Mouse (Mus musculus) mature B cell (primary cell): Measurements from ENCODE around the gene Rgsl1.
"Not testable (repeated sequence)": the region's sequence is repeated elsewhere in the genome, so short reads cannot be mapped to it uniquely, and the experiment has no call there.

Source experiments
- in situ Hi-C: fragments of 300-500 bp; cut with MboI; formaldehyde crosslinking; loops from 2 replicates; pipeline ENCODE4 v1.14.3; 2019

Gene Rgsl1

DNA sequence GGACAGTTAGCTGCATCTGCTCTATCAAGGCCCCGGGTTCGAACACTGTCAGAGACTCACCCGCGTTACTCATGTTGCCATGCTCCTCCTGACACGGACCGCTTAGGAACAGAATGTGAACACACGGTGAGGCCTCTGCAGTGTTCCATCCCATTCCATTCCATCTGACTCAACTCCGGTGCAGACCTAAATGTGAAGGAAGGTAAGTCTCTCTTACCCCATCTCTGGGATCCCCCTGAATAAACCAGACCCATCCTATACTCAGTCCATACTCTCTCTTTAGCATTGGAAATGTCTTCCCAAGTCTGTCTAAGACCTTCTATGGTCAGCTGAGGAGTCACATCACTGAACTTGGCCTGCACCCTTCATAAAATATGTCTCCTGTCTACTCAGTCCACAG is at the start of gene Rgsl1:
TSS of gene Rgsl1 (minus strand) at position 101 of the 400 bp plus-strand sequence.
- in situ Hi-C loops: no loop called here

- in situ Hi-C loops: loop anchor here (25.0 kb wide), 2 partner anchors 296 to 846 kb away; no protein-coding TSS in a partner anchor
Measured at GRCm38 (mm10) chr1:153891442-153891841, 47.5 kb upstream of the Rgsl1 start, which contains the start of gene Teddm1a. Teddm1a (plus strand) TSS chr1:153891742.

DNA sequence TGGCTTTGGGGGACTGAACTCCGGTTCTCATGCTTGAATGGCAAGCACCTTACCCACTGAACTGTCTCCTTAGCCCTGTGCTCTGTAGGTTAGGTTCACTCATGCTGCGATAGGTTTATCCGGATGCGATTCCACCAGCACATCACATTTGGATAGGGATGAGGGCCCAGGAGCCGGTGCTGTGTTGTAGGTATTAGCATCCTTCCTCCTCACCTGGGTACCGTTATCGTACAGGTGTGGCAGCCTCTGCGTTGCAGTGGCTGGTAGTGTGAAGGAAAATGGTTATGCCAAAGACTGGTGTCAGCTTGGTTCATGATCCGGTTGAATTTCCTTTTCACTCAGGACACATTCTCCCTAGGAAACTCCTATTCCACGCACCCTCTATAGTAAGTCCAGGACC is 46.2 kb upstream of the Rgsl1 start:
- in situ Hi-C loops: loop anchor here (25.0 kb wide), 2 partner anchors 297 to 847 kb away; no protein-coding TSS in a partner anchor

GRCm38 (mm10) chr1:153886024-153886633 is 42.2 kb upstream of the Rgsl1 start:
- in situ Hi-C loops: loop anchor here (25.0 kb wide), 2 partner anchors 301 to 851 kb away; no protein-coding TSS in a partner anchor

- in situ Hi-C loops: loop anchor here (25.0 kb wide), 2 partner anchors 307 to 857 kb away; no protein-coding TSS in a partner anchor
Measured at GRCm38 (mm10) chr1:153880391-153880790, 36.4 kb upstream of the Rgsl1 start.

GRCm38 (mm10) chr1:153874045-153874444 is 30.1 kb upstream of the Rgsl1 start, which contains the start of gene Teddm1b:
Teddm1b (plus strand) TSS chr1:153874345.
- in situ Hi-C loops: no loop called here

DNA sequence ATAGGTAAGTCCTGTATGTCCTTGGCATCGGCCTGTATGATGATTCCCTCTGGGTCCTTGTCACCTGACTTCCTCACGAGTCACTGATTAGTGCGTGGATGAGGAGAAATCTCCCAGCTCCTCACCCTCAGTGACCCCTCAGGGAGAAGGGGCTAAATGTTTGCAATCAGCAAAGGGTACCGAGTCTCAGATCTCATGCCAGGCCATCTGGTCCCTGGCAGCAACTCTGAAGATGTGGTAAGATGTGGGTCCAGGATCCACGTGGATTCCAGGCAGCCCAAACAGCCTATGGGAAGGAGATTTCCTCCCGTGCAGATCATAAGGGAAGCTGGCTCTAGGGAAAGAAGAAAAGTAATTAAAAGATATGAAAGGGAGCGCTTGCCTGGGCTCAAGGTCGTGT is 12.0 kb upstream of the Rgsl1 start:
- in situ Hi-C loops: no loop called here

GRCm38 (mm10) chr1:153852696-153853095 is 8.8 kb upstream of the Rgsl1 start:
- in situ Hi-C loops: not testable (repeated sequence)

GRCm38 (mm10) chr1:153846867-153847266 is 2.9 kb upstream of the Rgsl1 start:
- in situ Hi-C loops: no loop called here

- in situ Hi-C loops: no loop called here
Measured at GRCm38 (mm10) chr1:153846420-153846819, 2.5 kb upstream of the Rgsl1 start.

- in situ Hi-C loops: no loop called here
Measured at GRCm38 (mm10) chr1:153842121-153842740, 1.7 kb downstream of the Rgsl1 start.

GRCm38 (mm10) chr1:153836036-153836435 is 7.9 kb downstream of the Rgsl1 start:
- in situ Hi-C loops: no loop called here

GRCm38 (mm10) chr1:153830746-153831145 is 13.2 kb downstream of the Rgsl1 start:
- in situ Hi-C loops: no loop called here

- in situ Hi-C loops: no loop called here
Measured at GRCm38 (mm10) chr1:153820216-153820615, 23.7 kb downstream of the Rgsl1 start.

DNA sequence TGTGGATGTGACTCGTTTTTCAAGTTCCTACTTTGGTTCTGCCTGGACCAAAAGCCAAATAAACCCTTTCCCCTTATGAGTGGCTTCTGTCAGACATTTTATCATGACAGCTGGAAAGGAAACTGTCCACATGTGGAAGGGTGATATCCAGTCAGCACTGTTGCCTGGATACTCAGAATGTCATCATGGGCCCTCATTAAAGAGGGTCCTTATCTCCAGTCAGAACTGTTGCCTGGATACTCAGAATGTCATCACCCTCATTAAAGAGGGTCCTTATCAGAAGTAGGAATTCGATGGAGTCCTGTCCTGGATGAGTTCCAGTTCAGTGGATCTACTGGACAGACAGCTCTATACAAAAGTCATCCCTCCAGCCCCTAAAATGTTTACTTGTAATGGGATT is 29.7 kb downstream of the Rgsl1 start:
- in situ Hi-C loops: no loop called here

- in situ Hi-C loops: no loop called here
Measured at GRCm38 (mm10) chr1:153807390-153807993, 36.5 kb downstream of the Rgsl1 start.

DNA sequence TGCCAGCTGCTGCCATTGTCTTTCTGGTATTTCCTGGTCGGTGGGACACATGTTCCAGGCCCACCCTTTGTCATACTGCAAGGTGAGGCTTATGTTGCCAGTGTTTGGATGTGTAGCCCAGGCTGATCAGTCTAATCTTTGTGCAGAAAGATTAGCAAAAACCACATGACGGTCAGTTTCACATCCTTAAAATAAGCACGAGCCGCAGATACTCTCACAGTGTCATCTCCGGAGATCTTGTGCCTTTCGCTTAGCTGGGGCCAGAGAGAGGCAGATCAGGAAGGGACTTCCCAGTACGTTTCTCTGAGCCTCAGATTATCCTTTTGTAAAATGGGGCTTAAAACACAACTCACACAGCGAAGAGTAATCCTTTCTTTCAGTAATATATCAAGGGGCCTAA is 40.4 kb downstream of the Rgsl1 start:
- in situ Hi-C loops: no loop called here

GRCm38 (mm10) chr1:153802691-153803090 is 41.3 kb downstream of the Rgsl1 start:
- in situ Hi-C loops: no loop called here

DNA sequence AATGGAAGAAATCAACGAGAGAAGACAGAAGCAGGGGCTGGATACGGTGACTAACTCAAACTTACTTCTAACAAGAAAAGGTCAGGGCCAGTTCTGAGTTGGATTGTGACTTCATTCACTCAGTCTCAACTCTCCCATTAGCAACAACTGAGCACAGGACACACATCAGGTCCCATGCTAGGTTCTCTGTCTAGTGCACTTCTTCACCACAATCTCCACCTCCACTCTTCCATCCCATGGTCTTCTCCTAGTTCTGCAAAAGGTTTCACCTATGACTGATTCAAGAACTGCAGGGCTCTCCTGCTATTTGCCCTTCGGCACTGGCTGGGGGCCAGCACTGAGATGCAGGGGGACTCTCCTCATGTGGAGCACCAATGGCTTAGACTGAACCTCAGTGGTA is 49.7 kb downstream of the Rgsl1 start:
- in situ Hi-C loops: no loop called here

DNA sequence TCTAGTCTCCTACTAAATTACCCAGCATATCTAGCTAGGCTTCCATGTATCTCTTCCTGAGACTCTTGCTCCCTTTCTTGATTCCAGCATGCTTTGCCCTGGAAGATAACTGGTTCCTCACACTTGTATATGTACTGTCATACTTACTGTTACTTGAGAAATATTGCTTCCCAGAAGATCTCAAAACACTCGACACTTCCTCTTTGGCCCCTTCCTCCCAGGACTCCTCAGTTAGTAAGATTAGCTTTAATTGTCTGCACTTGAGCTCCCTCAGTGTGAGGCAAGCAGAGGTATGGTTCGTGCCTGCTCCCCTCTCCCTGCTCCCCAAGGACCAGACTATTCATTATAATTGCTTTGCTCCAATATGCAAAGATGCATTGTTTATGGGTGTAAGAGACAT is 53.2 kb downstream of the Rgsl1 start:
- in situ Hi-C loops: no loop called here

DNA sequence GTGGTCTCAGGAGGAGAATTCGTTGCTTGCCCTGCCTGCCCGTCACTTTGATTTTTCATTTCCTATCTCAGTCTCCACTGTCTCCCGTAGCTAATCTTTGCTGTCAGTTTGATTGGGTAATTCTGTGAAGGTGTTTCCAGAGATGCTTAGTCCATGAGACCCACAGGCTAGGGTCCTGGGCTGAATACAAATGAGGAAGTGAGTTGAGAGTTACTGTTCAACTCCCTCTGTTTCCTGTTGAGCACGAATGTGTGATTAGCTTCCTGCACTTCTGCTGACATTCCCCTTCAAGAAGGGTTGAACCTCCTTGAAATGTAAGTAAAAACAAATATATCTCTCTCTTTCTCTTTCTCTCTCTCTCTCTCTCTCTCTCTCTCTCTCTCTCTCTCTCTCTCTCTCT is 58.3 kb downstream of the Rgsl1 start:
- in situ Hi-C loops: no loop called here

DNA sequence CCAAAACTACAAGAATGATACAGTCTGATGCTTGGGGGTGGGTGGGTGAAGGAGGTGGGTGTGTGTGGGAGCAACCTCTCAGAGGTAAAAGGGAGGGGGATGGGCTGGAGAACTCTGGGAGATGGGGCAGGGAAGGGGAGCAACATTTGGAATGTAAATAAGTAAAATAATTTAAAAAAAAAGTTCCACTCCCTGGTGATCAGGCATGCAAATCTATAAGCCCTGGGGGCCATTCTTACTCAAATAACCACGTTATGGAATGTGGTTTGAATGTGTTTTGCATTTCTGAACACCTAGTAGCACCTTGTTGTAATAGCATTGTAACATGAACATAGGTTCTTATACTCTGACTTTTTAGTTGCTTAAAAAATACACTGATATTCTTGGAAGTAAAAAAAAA is 60.6 kb downstream of the Rgsl1 start:
- in situ Hi-C loops: no loop called here

DNA sequence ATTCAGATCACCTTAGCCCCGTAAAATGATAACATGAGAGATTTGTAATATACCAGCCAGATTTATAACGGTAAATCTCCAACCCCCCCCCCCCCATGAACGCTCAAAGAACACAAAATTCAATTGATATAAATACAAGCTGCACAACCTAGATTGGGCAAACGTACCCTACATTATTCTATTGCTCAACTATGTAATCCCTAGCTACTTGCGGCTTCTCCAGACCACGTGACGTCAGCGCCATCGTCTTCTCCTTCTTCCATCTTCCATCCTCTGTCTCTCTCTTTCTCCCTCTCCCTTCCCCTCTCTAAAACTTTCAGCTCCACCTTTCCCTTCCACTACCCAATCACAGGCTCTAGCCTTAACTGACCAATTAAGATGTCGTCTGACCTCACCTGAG is 65.7 kb downstream of the Rgsl1 start:
- in situ Hi-C loops: no loop called here
